Mouse (Mus musculus): Measurements from ENCODE around the gene Nell2.

DNA sequence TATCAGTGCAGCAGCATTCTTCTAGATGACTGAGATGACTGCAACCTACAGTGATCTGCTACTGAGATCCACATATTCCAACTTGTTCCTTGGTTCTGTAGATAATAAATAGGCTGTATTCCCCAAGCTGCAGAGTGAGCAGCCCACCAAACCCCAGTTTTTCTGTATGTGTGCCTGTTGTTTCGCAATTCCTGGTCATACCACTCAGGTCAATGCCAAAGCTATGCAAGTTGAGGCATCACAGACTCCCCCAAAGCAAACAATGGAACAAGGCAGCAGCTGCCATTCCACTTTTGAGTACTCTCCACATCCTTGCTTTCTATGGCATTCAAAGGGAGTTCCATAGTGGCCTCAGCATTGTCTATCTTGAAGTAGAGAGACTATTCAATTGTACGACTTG lies 383.2 kb downstream of the Nell2 start:
- TF ChIP-seq EP300 (IDR thresholded peaks at IDR 0.05; ENCODE audit: low read depth) (no peak), CTCF (IDR thresholded peaks at IDR 0.05; ENCODE audit: low read depth) (no peak)

Data from heart, postnatal 0 days (tissue).